Comparison of ENCODE assay signal across 9 mouse cellular contexts in genomic region chr7:115830366-115830765, GRCm38 (mm10).
DNase-seq lines count a peak whose midpoint lies in the region; ATAC-seq and TF ChIP-seq lines count a peak whose summit lies in the region.
"Had no signal": no experiment of that assay in that cellular context is flagged by ENCODE, and none has a peak within 500 bp of the region (broad histone marks: within the 10 kb centered on the region; RNA-seq: fewer than 3 reads in every experiment).

No protein-coding gene starts in this region.

- peaks cover 3% of the 10 kb centered on the region; the same call in 1 of the 2 replicates for H3K4me1 ChIP-seq in heart, adult 2 months (ENCODE audit: control insufficient read depth, insufficient read depth, low read length)
- peaks cover 20% of the 10 kb centered on the region for H3K4me1 ChIP-seq in stomach, embryonic 14.5 days (ENCODE audit: control insufficient read depth, insufficient read depth, low read length)
- 0 out of 2 replicates have a peak, but pooled peaks cover 2% of the 10 kb centered on the region for H3K4me1 ChIP-seq in stomach, postnatal 0 days (replicated peaks; ENCODE audit: control insufficient read depth, insufficient read depth)
- H3K4me1 ChIP-seq in liver, embryonic 14.5 days (replicated peaks; ENCODE audit: control insufficient read depth in 2 of 2, insufficient read depth in 2 of 2, low read length in 1 of 2) = peaks cover 51 to 56% of the 10 kb centered on the region in 2 experiments
- H3K4me1 ChIP-seq in hindbrain, postnatal 0 days (ENCODE audit: insufficient read depth, low read length) = no peaks in the 10 kb centered on the region; the same call in 1 of the 2 replicates

- H3K79me2 ChIP-seq in heart, adult 2 months (replicated peaks; ENCODE audit: control insufficient read depth, insufficient read depth, low read length) = no peaks in the 10 kb centered on the region

- H3K9ac ChIP-seq in heart, adult 2 months (ENCODE audit: low read depth, low read length) = no peak overlapping the region
- no peak overlapping the region for H3K9ac ChIP-seq in stomach, embryonic 14.5 days (replicated peaks; ENCODE audit: low read depth, low read length)
- no peak overlapping the region for H3K9ac ChIP-seq in stomach, postnatal 0 days (ENCODE audit: low read length)
- peak overlapping the region; percentile 49; the same call in 1 of the 2 replicates for H3K9ac ChIP-seq in liver, embryonic 14.5 days (replicated peaks)
- H3K9ac ChIP-seq in hindbrain, postnatal 0 days (replicated peaks; ENCODE audit: low read length) = no peak overlapping the region

- no peak for TF ChIP-seq EP300 in heart, adult 2 months (IDR thresholded peaks at IDR 0.05; ENCODE audit: insufficient read depth, low read depth, low read length)
- no peak for TF ChIP-seq EP300 in stomach, postnatal 0 days (optimal IDR thresholded peaks at IDR 0.05)
- TF ChIP-seq EP300 in liver, embryonic 14.5 days (IDR thresholded peaks at IDR 0.05; ENCODE audit: low read depth) = no peak

- peak; percentile 61 for DNase-seq in heart, adult 11 months
- DNase-seq in heart, adult 2 months = no peak
- no peak for DNase-seq in stomach, postnatal 0 days (ENCODE audit: low spot score)
- DNase-seq in liver, embryonic 14.5 days (ENCODE audit: low read depth in 3 of 3, low spot score in 3 of 3) = no peak
- no peak for DNase-seq in retina, embryonic 14.5 days (ENCODE audit: low spot score)
- no peak for DNase-seq in thymus, postnatal 25 days
- DNase-seq in hindbrain, postnatal 0 days (ENCODE audit: low spot score) = no peak
- DNase-seq: kidney, adult 18-20 months had no signal

- WGBS in heart, adult 2 months = 79% methylated on average over 10 of the region's 10 CpGs
- 67% methylated on average over 10 of the region's 10 CpGs for WGBS in stomach, embryonic 14.5 days
- WGBS in stomach, postnatal 0 days = 51% methylated on average over 10 of the region's 10 CpGs
- 64% methylated on average over 10 of the region's 10 CpGs for whole genome bisulfite sequencing in liver, embryonic 14.5 days (ENCODE audit: insufficient replicate concordance)
- WGBS in hindbrain, postnatal 0 days = 34% methylated on average over 10 of the region's 10 CpGs

- no peaks in the 10 kb centered on the region for H3K36me3 ChIP-seq in heart, adult 2 months (ENCODE audit: control insufficient read depth, insufficient read depth, low read length)
- H3K36me3 ChIP-seq in stomach, embryonic 14.5 days (ENCODE audit: control insufficient read depth, insufficient read depth, low read length) = no peaks in the 10 kb centered on the region
- no peaks in the 10 kb centered on the region for H3K36me3 ChIP-seq in stomach, postnatal 0 days (ENCODE audit: control insufficient read depth, insufficient read depth, low read length)
- H3K36me3 ChIP-seq in liver, embryonic 14.5 days (replicated peaks; ENCODE audit: control insufficient read depth, insufficient read depth, low read depth) = peaks cover 27% of the 10 kb centered on the region
- no peaks in the 10 kb centered on the region for H3K36me3 ChIP-seq in hindbrain, postnatal 0 days (ENCODE audit: insufficient read depth, low read length)

- no peaks in the 10 kb centered on the region for H3K27me3 ChIP-seq in heart, adult 2 months (ENCODE audit: control insufficient read depth, insufficient read depth, low read length)
- no peaks in the 10 kb centered on the region for H3K27me3 ChIP-seq in stomach, embryonic 14.5 days (ENCODE audit: control insufficient read depth, insufficient read depth, low read length)
- no peaks in the 10 kb centered on the region for H3K27me3 ChIP-seq in stomach, postnatal 0 days (ENCODE audit: control insufficient read depth, insufficient read depth, low read length)
- H3K27me3 ChIP-seq in liver, embryonic 14.5 days (ENCODE audit: control insufficient read depth, insufficient read depth, low read length) = no peaks in the 10 kb centered on the region
- no peaks in the 10 kb centered on the region for H3K27me3 ChIP-seq in hindbrain, postnatal 0 days (ENCODE audit: insufficient read depth, low read length)

- no peak overlapping the region for H3K27ac ChIP-seq in heart, adult 2 months
- no peak overlapping the region for H3K27ac ChIP-seq in stomach, embryonic 14.5 days (ENCODE audit: low read length)
- H3K27ac ChIP-seq in stomach, postnatal 0 days (replicated peaks) = no peak overlapping the region
- peak overlapping the region; percentile 85 for H3K27ac ChIP-seq in liver, embryonic 14.5 days
- no peak overlapping the region for H3K27ac ChIP-seq in hindbrain, postnatal 0 days

- H3K9me3 ChIP-seq in stomach, embryonic 14.5 days (ENCODE audit: control insufficient read depth, low read depth, low read length) = no peaks in the 10 kb centered on the region
- H3K9me3 ChIP-seq in stomach, postnatal 0 days (ENCODE audit: control insufficient read depth, low read length) = no peaks in the 10 kb centered on the region
- no peaks in the 10 kb centered on the region for H3K9me3 ChIP-seq in liver, embryonic 14.5 days (ENCODE audit: control insufficient read depth, low read length)
- no peaks in the 10 kb centered on the region for H3K9me3 ChIP-seq in hindbrain, postnatal 0 days (ENCODE audit: low read length)

- H3K4me3 ChIP-seq in heart, adult 2 months = no peak overlapping the region
- no peak overlapping the region for H3K4me3 ChIP-seq in stomach, embryonic 14.5 days (ENCODE audit: low read depth, low read length)
- H3K4me3 ChIP-seq in stomach, postnatal 0 days (ENCODE audit: low read depth, low read length) = no peak overlapping the region
- H3K4me3 ChIP-seq in liver, embryonic 14.5 days (ENCODE audit: insufficient read depth in 1 of 2, low read depth in 2 of 2, low read length in 2 of 2) = peak overlapping the region; percentile 11 to 44; a peak in 3 of 4 replicates
- H3K4me3 ChIP-seq in hindbrain, postnatal 0 days (ENCODE audit: low read length) = no peak overlapping the region

- no peak for TF ChIP-seq POLR2A in heart, adult 2 months (IDR thresholded peaks at IDR 0.05; ENCODE audit: insufficient read depth, low read depth, low read length)

- H3K4me2 ChIP-seq in stomach, embryonic 14.5 days (replicated peaks; ENCODE audit: low read depth, low read length) = no peak overlapping the region; the same call in 1 of the 2 replicates
- H3K4me2 ChIP-seq in stomach, postnatal 0 days (replicated peaks; ENCODE audit: low read depth) = no peak overlapping the region
- peak overlapping the region; percentile 76 for H3K4me2 ChIP-seq in liver, embryonic 14.5 days (ENCODE audit: low read depth)
- H3K4me2 ChIP-seq in hindbrain, postnatal 0 days (ENCODE audit: low read depth, low read length) = no peak overlapping the region

- no peak for TF ChIP-seq CTCF in heart, adult 2 months (IDR thresholded peaks at IDR 0.05)
- no peak for TF ChIP-seq CTCF in stomach, postnatal 0 days (IDR thresholded peaks at IDR 0.05; ENCODE audit: low read depth)
- no peak for TF ChIP-seq CTCF in liver, embryonic 14.5 days (IDR thresholded peaks at IDR 0.05; ENCODE audit: low read depth)
- TF ChIP-seq CTCF in hindbrain, postnatal 0 days (IDR thresholded peaks at IDR 0.05; ENCODE audit: low read depth) = no peak

- ATAC-seq in stomach, embryonic 14.5 days (ENCODE audit: insufficient number of reproducible peaks, insufficient read depth, low FRiP score, low read depth) = 0 out of 2 replicates have a peak, but pooled peaks have one; percentile 18
- no peak for ATAC-seq in stomach, postnatal 0 days (ENCODE audit: low FRiP score, low TSS enrichment)
- 0 out of 2 replicates have a peak, but pooled peaks have one; percentile 1 for ATAC-seq in liver, embryonic 14.5 days (ENCODE audit: insufficient read depth)
- no peak for ATAC-seq in hindbrain, postnatal 0 days

- intact Hi-C loops in heart, adult 2 months (cut with DNase I) = no loop called here

Comparison
In these comparisons a context has a peak if more than half of its experiments do, and no peak if none do; other contexts are left out.
1. ATAC-seq: peak in stomach, embryonic 14.5 days (single experiment) and liver, embryonic 14.5 days (single experiment); none in stomach, postnatal 0 days (single experiment) and hindbrain, postnatal 0 days (single experiment).
2. H3K4me3 ChIP-seq: peak in liver, embryonic 14.5 days (2 of 2); none in heart, adult 2 months (single experiment), stomach, embryonic 14.5 days (single experiment), stomach, postnatal 0 days (single experiment) and hindbrain, postnatal 0 days (single experiment).